Mouse (Mus musculus) E14TG2a.4 (cell line): Measurements from ENCODE around the gene Slc38a1.

Experiments used
- H3K27me3 ChIP-seq: 2 replicates; pipeline ENCODE4 v1.6.1; 2014; ENCODE audit warnings: low read length, control low read depth; ENCODE audit not compliant: insufficient read depth
- H3K36me3 ChIP-seq: 2 replicates; pipeline ENCODE4 v1.6.1; 2014; ENCODE audit warnings: low read length, control low read depth; ENCODE audit not compliant: insufficient read depth
- H3K4me1 ChIP-seq: replicated peaks from 2 replicates; pipeline ENCODE4 v1.6.1; 2014; ENCODE audit warnings: low read depth, low read length, control low read depth
- H3K4me3 ChIP-seq: replicated peaks from 2 replicates; pipeline ENCODE4 v1.5.1; 2014; ENCODE audit warnings: mild to moderate bottlenecking, low read length
- H3K9me3 ChIP-seq: 2 replicates; pipeline ENCODE4 v1.6.1; 2014; ENCODE audit warnings: low read length, control low read depth
- CTCF ChIP-seq: conservative IDR thresholded peaks from 2 replicates; pipeline ENCODE4 v1.5.1; 2014; ENCODE audit warnings: low read length
- NANOG ChIP-seq: IDR thresholded peaks from 2 replicates; pipeline ENCODE4 v1.6.1; 2014; ENCODE audit warnings: borderline replicate concordance, low read length, mixed read lengths
- POU5F1 ChIP-seq: IDR thresholded peaks from 2 replicates; pipeline ENCODE4 v1.6.1; 2014; ENCODE audit warnings: low read length, borderline replicate concordance

Gene Slc38a1

DNA sequence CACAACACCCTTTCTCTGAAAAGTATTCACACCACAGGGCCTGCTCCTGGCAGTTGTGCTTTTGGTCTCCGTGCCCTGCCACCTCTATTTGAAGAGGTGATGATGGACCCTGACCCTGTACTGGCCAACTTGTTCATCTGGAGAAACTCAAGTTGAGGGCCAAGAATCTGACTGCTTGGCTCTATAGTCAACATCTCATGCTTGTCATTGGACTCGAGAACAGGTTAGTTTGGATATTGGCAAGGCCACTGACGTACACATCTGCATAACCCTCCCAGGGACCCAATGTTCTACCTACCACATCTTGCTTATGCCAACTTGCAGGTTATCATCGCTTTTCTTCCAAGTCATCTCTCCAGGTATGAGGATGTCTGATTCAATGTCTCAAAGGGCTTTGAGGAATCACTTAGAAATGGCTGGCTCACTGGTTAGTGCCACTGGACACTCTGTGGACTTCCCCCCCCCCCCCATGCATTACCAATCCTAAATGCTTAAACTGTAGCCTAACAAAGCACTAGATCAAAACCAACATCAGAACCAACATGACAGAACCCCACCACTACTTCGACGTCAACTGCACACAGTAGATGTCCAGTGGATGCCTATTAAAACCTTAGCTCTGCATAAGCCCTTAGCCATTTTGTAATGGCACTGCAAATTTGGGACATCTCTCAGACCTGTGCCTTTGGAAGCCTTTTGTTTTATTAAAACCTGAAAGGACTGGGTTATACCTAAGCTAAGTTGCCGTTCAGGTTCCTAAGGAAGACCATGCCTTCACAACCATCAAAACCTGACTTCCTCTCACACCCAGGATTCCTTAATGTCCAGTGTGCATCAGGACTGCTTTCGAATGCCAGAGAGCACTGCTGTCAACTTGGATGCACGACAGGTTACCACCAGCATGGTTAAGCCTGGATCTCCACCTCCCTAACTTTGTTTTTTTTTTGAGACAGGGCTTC, 43.8 kb upstream of the Slc38a1 start:
- Histone ChIP-seq H3K27me3 (peaks cover 9% of the 10 kb centered on the region), H3K4me1 (peaks cover 44% of the 10 kb centered on the region), H3K36me3 (peaks cover 42% of the 10 kb centered on the region), H3K9me3 (no peaks in the 10 kb centered on the region), H3K4me3 (no peak overlapping the region)
- no peak for TF ChIP-seq NANOG
- TF ChIP-seq POU5F1 = no peak
- TF ChIP-seq CTCF = no peak

DNA sequence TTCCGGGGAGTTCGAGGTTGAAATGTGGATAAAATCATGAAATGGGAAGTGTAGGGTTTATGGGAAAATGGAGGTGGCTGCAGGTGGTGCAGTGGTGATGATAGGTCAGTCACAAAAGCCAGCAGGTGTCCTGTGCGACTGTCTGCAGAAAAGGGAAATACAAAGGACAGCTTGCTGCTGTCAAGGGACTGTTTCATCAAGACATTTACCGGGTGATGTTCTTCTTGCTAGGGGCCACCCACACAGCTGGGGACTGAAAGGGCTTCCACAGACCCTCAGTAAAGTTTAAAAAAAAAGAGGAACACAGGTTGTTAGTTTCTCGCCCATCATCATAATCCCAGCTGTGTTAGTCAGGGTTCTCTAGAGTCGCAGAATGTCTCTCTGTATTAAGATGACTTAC, 42.6 kb upstream of the Slc38a1 start:
- Histone ChIP-seq H3K9me3 (no peaks in the 10 kb centered on the region), H3K36me3 (peaks cover 29% of the 10 kb centered on the region), H3K27me3 (peaks cover 9% of the 10 kb centered on the region), H3K4me3 (no peak overlapping the region), H3K4me1 (peaks cover 32% of the 10 kb centered on the region)
- TF ChIP-seq CTCF = no peak
- TF ChIP-seq POU5F1 = no peak
- TF ChIP-seq NANOG = no peak

DNA sequence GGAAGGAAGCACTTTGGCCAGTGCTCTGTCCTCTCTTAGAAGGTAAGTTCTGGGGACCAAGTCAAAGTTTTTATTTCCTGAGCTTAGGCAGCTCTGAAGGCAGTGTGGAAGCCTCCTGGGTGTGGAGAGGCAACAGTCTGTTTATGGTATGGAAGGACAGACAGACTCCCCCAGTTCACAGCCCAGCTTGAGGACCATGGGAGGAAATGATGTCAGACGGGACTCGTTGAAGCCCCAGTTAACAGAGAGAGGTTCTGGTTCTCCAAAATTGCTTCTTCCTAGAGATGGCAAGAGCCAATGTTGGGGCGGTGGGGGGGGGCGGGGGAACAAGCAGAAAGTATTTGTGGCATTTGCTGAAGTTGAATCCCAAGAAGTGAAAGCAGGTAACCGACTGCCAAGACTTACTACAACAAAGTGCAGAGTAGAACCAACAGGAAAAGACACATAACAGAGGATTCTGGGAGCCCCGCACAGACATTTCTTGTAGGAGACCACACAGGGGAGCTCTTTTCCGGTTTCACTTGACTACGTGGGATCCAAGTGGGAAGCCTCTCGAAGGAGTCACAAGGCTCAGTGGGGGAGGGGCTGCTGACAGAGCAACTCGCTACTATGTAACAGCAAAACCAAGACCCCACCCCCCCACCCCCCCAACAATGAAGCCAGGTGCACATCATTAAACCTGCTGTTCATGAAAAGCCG, 41.6 kb upstream of the Slc38a1 start:
- H3K9me3 ChIP-seq = no peaks in the 10 kb centered on the region
- peaks cover 20% of the 10 kb centered on the region for H3K36me3 ChIP-seq
- H3K4me1 ChIP-seq = peaks cover 31% of the 10 kb centered on the region
- H3K27me3 ChIP-seq = peaks cover 14% of the 10 kb centered on the region
- TF ChIP-seq NANOG (no peak), CTCF (no peak), POU5F1 (no peak)
- H3K4me3 ChIP-seq = no peak overlapping the region

DNA sequence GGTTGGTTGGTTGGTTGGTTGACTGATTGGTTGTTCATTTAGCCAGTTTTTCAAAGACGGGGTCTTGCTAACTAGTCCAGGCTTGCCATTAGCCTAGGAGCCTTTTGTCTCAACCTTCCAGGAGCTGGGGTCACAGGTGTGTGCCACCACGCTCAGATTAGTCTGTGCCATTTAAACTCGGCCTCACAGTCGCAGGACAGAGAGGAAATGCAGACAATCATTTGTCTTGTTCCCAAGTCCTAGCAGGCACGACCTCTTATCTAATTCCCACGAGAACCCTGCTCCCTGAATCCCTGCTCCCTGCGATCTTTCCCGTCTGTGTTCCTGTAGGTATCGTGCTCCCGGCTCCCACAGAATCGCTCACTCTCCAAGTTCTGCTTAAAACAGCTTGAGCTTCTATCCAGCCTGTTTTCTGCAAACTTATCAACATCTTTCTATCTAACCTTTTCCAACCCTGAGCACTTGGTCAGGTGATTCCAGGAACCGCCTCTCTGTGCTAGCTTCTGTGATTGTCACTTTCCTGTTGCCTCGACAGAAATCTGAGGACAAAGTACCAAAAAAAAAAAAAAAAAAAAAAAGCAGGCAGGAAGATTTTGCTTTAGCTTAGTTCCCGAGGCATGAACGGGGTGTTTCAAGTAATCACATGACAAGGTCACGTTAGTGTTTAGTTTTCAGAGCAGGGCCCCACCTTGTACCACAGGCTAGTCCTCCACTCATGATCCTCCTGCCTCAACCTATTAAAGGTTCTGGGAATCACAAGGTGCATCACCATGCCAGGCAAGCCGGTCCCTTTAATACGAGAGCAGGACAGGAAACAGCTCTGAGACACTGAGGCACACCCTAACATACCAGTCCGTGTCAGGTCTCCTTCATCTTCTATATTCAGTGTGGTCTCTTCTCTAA, 36.4 kb upstream of the Slc38a1 start:
- H3K9me3 ChIP-seq = no peaks in the 10 kb centered on the region

DNA sequence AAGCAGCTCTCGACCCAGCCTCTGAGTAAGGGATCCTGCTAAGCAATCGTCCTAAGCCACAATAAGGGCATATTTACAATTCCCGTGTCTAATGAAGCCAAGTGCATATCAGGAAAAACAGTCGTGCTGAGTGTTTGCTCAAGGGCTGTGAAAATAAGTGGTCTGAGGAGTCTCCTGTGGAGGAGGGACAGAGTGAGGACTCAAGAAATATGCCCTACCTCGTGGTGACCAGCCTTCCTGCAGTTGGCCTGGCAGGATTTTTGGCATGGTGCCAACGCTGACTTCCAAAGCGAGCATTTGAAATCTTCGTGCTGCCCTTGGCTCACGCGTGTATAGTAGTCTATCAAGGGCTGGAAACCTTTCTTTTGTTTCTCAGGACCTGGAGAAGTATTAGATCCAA, 33.8 kb upstream of the Slc38a1 start:
- Histone ChIP-seq H3K27me3 (peaks cover 24% of the 10 kb centered on the region), H3K36me3 (no peaks in the 10 kb centered on the region), H3K4me3 (no peak overlapping the region), H3K9me3 (no peaks in the 10 kb centered on the region), H3K4me1 (peaks cover 8% of the 10 kb centered on the region; the same call in 1 of the 2 replicates)
- no peak for TF ChIP-seq POU5F1
- TF ChIP-seq CTCF = no peak
- no peak for TF ChIP-seq NANOG

More for the DNA sequence above, 36.4 kb upstream of the Slc38a1 start:
- H3K4me1 ChIP-seq = peaks cover 10% of the 10 kb centered on the region; the same call in 1 of the 2 replicates
- no peaks in the 10 kb centered on the region for H3K36me3 ChIP-seq
- H3K4me3 ChIP-seq = no peak overlapping the region
- H3K27me3 ChIP-seq = peaks cover 24% of the 10 kb centered on the region
- TF ChIP-seq POU5F1 (no peak), CTCF (no peak), NANOG (no peak)

DNA sequence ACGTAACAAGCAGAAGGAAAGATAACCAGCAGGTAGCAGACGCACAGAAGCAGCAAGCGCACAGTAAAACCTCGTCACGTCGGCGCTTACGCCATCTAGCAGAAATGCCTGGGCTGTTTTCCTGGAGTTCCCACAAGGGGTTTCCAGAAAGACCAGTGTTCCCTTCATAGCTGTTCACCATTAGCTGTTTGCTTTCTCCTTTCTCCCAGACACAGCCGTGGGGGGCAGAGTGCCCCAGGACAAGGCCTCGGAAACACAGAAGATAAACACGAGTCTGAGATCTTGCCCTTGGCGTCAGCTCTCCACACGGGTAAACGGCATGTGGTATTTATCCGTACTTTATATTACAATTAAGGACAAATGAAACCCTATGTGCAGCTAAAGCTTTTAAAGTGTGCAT, 33.0 kb upstream of the Slc38a1 start:
- H3K9me3 ChIP-seq = no peaks in the 10 kb centered on the region
- H3K4me3 ChIP-seq = no peak overlapping the region
- H3K36me3 ChIP-seq = no peaks in the 10 kb centered on the region
- TF ChIP-seq CTCF (no peak), POU5F1 (no peak), NANOG (no peak)
- H3K4me1 ChIP-seq = peaks cover 8% of the 10 kb centered on the region; the same call in 1 of the 2 replicates
- H3K27me3 ChIP-seq = peaks cover 24% of the 10 kb centered on the region

DNA sequence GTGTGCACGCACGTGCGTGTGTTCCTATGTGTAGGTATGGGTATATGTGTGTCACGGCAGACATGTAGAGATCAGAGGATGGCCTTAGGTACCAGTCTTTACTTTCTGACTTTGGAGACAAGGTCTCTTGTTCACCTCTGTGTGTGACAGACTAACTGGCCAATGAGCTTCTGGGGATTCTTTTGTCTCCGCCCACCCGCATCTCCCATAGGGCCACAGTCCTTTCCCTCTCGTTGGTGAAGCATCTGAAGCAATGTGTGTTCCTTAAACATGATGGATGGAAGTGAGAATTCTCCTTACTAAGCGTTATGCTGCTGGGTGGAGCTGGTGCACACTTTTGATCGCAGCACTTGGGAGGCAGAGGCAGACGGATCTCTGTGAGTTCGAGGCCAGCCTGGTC, 32.3 kb upstream of the Slc38a1 start:
- H3K36me3 ChIP-seq = no peaks in the 10 kb centered on the region
- peaks cover 8% of the 10 kb centered on the region; the same call in 1 of the 2 replicates for H3K4me1 ChIP-seq
- TF ChIP-seq POU5F1 (no peak), NANOG (no peak), CTCF (no peak)
- H3K27me3 ChIP-seq = peaks cover 24% of the 10 kb centered on the region
- H3K9me3 ChIP-seq = no peaks in the 10 kb centered on the region
- no peak overlapping the region for H3K4me3 ChIP-seq

DNA sequence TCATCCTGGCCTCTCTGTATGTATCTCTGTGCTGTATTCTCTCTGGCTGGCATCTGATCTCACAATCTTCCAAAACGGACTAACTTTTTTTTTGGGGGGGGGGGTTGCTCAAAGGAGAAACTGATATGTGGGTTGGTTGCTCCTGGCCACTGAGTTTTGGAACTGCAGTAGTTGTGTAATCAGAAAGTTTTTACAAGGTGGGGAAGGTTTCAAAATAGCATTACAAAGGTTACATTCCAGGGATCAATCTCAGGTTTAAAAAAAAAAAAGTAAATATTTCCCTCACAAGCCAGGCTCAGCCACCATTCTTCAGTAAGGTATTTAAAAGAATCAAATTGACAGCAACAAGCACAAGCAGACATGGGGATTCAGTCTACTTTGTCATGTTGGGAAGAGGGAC, 31.4 kb upstream of the Slc38a1 start:
- Histone ChIP-seq H3K9me3 (no peaks in the 10 kb centered on the region), H3K36me3 (no peaks in the 10 kb centered on the region), H3K4me3 (no peak overlapping the region), H3K27me3 (peaks cover 19% of the 10 kb centered on the region), H3K4me1 (peaks cover 4% of the 10 kb centered on the region; the same call in 1 of the 2 replicates)
- TF ChIP-seq NANOG (no peak), POU5F1 (no peak)
